Mouse (Mus musculus): ENCODE data around the gene Tomt. TPM values are rescaled to one million over a fixed set of nuclear protein-coding genes. Genes with fewer than 3 reads are reported as not detected.
A peak's percentile ranks its signal among the peaks of the same experiment; 100 is the strongest.
"Not testable (repeated sequence)": the region's sequence is repeated elsewhere in the genome, so short reads cannot be mapped to it uniquely, and the experiment has no call there.

The Tomt gene
- polyA plus RNA-seq, 1 experiment from 2014 or later = 0.50 TPM

- POLR2A ChIA-PET = no interaction called here
- peak; percentile 95 for DNase-seq (ENCODE audit: low read depth, low spot score)
- CTCF ChIA-PET = interaction anchor here (1.0 to 2.2 kb wide), 2 partner anchors 15 to 255 kb away, joined by 3 to 7 read pairs; no protein-coding TSS in a partner anchor
- TF ChIP-seq CTCF (IDR thresholded peaks at IDR 0.05) = no peak
- no peaks in the 10 kb centered on the region for H3K27me3 ChIP-seq
- in situ Hi-C loops (cut with MboI; ENCODE audit: low pct_unique_long_range_greater_than_20kb) = no loop called here
- ATAC-seq = peak; percentile 99
Observed at GRCm38 (mm10) chr7:101933751-101934240, 27.6 kb upstream of the Tomt start, which contains the start of the genes Lrrc51 and Numa1. Lrrc51 (minus strand) TSS chr7:101933895. Numa1 (plus strand) TSS chr7:101934111.

DNA sequence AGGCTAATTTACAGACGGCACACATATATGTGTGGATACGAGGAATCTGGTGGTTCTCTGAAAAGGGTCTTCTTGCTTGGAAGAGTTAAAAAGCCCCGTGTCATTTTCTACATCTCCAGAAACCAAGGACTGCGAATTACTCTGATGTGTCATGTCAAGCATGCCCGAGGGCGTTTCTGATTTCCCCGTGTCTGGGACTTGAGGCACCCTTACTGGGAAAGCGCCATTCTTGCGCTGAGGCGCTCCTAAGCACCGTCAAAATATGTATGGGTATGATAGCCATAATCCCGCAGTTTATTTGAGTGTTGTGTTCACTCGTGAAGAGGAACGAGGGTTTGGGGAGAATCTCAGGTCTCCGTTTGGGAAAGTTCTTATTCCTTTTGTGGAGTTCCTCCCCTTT, 27.1 kb upstream of the Tomt start:
- ChIA-PET CTCF (interaction anchor here (1.0 to 2.2 kb wide), 2 partner anchors 15 to 254 kb away, joined by 3 to 7 read pairs; no protein-coding TSS in a partner anchor), POLR2A (no interaction called here)
- ATAC-seq (peak; percentile 32), DNase-seq (ENCODE audit: low read depth, low spot score) (no peak)
- no peaks in the 10 kb centered on the region for H3K27me3 ChIP-seq
- in situ Hi-C loops (cut with MboI; ENCODE audit: low pct_unique_long_range_greater_than_20kb) = no loop called here
- TF ChIP-seq CTCF (IDR thresholded peaks at IDR 0.05) = no peak

DNA sequence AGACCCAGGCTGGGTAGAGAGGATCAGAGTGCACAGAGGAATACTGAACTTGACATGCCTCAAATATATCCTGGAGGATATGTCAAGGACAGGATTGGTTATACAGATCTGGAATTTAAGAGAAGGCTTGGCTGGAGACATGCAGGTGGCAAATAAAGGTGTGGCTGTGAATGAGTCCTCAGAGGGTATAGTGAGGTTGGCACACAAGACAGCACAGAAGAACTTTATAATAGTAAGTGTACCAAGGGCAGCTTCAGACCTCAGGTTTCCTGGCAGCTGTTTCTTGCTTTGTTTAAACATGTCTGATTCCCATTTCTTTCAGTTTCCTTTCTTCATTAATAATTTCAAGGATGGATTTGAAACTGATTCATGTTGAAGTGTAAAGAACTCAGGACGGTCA, 26.4 kb upstream of the Tomt start:
- ATAC-seq = no peak
- DNase-seq (ENCODE audit: low read depth, low spot score) = no peak
- TF ChIP-seq CTCF (IDR thresholded peaks at IDR 0.05) = no peak
- CTCF ChIA-PET = interaction anchor here (2.2 kb wide), 1 partner anchor 14 kb away, joined by 7 read pairs; no protein-coding TSS in a partner anchor
- POLR2A ChIA-PET = no interaction called here
- in situ Hi-C loops (cut with MboI; ENCODE audit: low pct_unique_long_range_greater_than_20kb) = no loop called here
- H3K27me3 ChIP-seq = no peaks in the 10 kb centered on the region

DNA sequence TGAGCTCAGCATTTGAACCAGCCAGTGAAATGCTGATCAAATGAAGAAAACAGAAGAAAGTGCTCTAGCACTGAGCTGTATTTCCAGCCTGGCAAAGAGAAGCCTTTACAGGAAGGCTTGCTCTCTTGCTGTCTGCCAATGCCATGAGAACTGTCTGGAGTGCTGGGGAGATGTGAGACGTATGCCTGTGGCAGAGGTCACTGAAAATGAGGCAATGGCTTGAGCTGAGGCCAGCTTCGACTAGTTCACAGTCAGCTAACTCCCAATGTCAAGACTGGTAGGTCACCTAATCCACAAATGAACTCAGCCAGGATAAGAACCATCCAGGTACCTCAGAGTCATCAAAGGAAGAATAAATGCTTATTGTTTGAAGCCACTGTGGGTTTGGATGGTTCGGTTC, 21.9 kb upstream of the Tomt start:
- ChIA-PET CTCF (interaction anchor here (1.1 to 1.3 kb wide), 3 partner anchors 9 to 41 kb away, joined by 3 to 4 read pairs (median 3); no protein-coding TSS in a partner anchor), POLR2A (no interaction called here)
- no peak for TF ChIP-seq CTCF (IDR thresholded peaks at IDR 0.05)
- in situ Hi-C loops (cut with MboI; ENCODE audit: low pct_unique_long_range_greater_than_20kb) = no loop called here
- no peaks in the 10 kb centered on the region for H3K27me3 ChIP-seq
- DNase-seq (ENCODE audit: low read depth, low spot score) (no peak), ATAC-seq (no peak)

DNA sequence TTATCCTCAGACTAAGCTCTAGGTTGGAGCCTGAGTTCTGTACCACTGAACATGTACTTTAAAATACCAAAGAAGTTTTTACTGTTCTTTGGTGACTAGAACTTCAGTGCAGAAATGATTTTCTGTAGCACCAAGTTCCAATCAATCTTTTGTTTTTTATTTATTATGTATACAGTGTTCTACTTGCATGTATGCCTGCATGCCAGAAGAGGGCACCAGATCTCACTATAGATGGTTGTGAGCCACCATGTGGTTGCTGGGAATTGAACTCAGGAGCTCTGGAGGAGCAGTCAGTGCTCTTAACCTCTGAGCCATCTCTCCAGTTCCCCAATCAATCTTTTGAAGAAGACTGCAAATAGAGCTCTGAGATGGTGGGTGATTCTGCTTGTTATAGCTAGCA, 19.7 kb upstream of the Tomt start:
- not testable (repeated sequence) for DNase-seq (ENCODE audit: low read depth, low spot score)

DNA sequence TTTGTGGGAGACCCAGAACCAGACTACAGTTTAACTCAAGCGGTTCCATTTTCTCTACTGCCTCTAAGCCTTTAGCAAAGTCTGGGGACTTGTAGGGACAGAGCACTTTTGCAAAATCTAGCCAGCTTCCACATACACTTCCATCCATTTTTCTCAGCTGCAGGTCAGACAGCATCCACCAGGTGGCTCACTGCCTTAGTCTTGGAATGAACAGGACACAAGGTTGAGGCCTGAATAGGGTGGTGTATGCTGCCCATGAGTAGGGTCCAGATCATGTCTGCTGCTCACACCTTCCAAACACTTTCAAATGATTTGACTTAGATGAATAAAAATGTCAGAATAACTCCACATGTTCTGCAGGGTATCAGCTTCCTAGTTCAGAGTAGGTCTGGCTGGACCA, 11.9 kb upstream of the Tomt start:
- in situ Hi-C loops (cut with MboI; ENCODE audit: low pct_unique_long_range_greater_than_20kb) = loop anchor here (5.0 kb wide), 1 partner anchor 159 kb away; no protein-coding TSS in a partner anchor
- POLR2A ChIA-PET = interaction anchor here (1.4 kb wide), 1 partner anchor 51 kb away, joined by 3 read pairs; no protein-coding TSS in a partner anchor
- no peak for DNase-seq (ENCODE audit: low read depth, low spot score)
- peak; percentile 80 for TF ChIP-seq CTCF (IDR thresholded peaks at IDR 0.05)
- ATAC-seq = peak; percentile 54
- no peaks in the 10 kb centered on the region for H3K27me3 ChIP-seq
- CTCF ChIA-PET = interaction anchor here (0.8 to 2.7 kb wide), 7 partner anchors 10 to 98 kb away, joined by 3 to 9 read pairs (median 4); partner anchors contain the start of genes Lrrc51 and Numa1

More for the DNA sequence above, 19.7 kb upstream of the Tomt start:
- CTCF ChIA-PET = interaction anchor here (0.7 to 1.0 kb wide), 2 partner anchors 151 to 156 kb away, joined by 3 read pairs; no protein-coding TSS in a partner anchor
- peak; percentile 49 for TF ChIP-seq CTCF (IDR thresholded peaks at IDR 0.05)
- ATAC-seq; H3K27me3 ChIP-seq; in situ Hi-C loops (cut with MboI; ENCODE audit: low pct_unique_long_range_greater_than_20kb); POLR2A ChIA-PET: not testable (repeated sequence)

DNA sequence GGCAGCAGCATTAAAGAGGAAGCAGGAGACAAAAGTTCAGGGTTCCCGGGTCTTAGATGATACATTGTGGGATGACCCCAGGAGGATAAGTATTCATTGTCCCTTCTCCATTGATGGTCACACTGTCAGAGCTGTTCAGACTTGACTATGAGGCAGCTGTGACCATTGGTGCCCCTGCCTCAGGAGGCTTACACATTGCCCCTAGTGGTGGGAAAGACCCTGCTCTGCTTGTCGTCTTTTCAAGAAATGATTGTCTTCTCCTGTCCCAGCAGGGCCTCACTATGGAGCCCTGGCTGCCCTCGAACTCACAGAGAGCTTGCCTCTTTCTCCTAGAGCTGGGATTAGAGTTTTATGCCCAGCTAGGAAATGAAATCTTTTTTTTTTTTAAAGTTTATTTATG, 5.8 kb upstream of the Tomt start:
- no peak for TF ChIP-seq CTCF (IDR thresholded peaks at IDR 0.05)

GRCm38 (mm10) chr7:101910138-101910537, 4.0 kb upstream of the Tomt start:
- in situ Hi-C loops (cut with MboI; ENCODE audit: low pct_unique_long_range_greater_than_20kb) = no loop called here
- H3K27me3 ChIP-seq = no peaks in the 10 kb centered on the region
- ChIA-PET POLR2A (no interaction called here), CTCF (no interaction called here)
- TF ChIP-seq CTCF (IDR thresholded peaks at IDR 0.05) = no peak
- ATAC-seq = no peak
- DNase-seq (ENCODE audit: low read depth, low spot score) = no peak

More for the DNA sequence above, 5.8 kb upstream of the Tomt start:
- ChIA-PET CTCF (no interaction called here), POLR2A (no interaction called here)
- in situ Hi-C loops (cut with MboI; ENCODE audit: low pct_unique_long_range_greater_than_20kb) = no loop called here
- ATAC-seq (no peak), DNase-seq (ENCODE audit: low read depth, low spot score) (no peak)
- no peaks in the 10 kb centered on the region for H3K27me3 ChIP-seq

DNA sequence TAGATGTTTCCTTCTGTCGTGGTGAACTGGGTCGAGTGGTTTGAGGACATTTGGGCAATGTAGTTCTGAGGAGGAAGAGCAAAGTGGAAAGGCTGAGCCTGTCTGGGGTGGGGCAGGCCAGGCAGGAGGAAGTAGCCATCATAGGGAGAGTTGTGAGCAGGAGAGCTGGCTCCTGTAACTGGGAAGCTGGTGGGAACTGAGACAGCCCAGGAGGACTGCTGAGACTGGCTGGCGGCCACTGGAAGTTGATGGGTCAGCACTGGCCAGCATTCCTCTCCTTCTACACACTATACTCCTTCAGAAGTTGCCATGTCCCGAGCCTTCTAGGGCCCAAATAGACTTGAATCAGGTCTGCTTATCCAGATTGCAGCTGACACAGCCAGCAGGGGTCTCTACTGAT, 2.2 kb upstream of the Tomt start:
- POLR2A ChIA-PET = no interaction called here
- in situ Hi-C loops (cut with MboI; ENCODE audit: low pct_unique_long_range_greater_than_20kb) = loop anchor here (10.0 kb wide), 1 partner anchor 244 kb away; the partner anchor contains the start of gene Clpb
- DNase-seq (ENCODE audit: low read depth, low spot score) = no peak
- H3K27me3 ChIP-seq = no peaks in the 10 kb centered on the region
- ATAC-seq = no peak
- CTCF ChIA-PET = no interaction called here
- no peak for TF ChIP-seq CTCF (IDR thresholded peaks at IDR 0.05)

DNA sequence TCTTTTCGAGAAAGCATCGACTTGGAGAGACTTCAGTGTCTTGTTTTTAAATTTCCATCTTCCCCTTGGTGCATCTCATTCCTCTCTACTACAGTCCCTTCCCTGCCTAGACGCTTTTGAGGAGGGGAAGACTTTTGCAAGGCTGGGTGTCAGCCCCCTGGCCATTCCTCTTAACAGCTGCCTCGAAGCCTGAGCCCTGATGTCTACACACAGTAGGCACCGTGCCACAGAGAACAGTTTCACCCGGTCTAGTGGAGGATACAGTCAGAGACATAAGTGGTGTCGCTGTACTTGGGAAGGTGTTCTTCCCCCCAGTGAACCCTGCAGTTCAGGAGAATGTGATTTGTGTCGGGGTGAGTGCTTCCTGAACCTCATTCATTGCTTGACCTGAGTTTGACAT, 537 bp upstream of the Tomt start:
- ATAC-seq = no peak
- no peak for DNase-seq (ENCODE audit: low read depth, low spot score)
- no peaks in the 10 kb centered on the region for H3K27me3 ChIP-seq
- POLR2A ChIA-PET = interaction anchor here (0.9 kb wide), 1 partner anchor 8 kb away, joined by 3 read pairs; no protein-coding TSS in a partner anchor
- in situ Hi-C loops (cut with MboI; ENCODE audit: low pct_unique_long_range_greater_than_20kb) = loop anchor here (10.0 kb wide), 1 partner anchor 242 kb away; the partner anchor contains the start of gene Clpb
- TF ChIP-seq CTCF (IDR thresholded peaks at IDR 0.05) = no peak
- CTCF ChIA-PET = interaction anchor here (1.4 kb wide), 1 partner anchor 36 kb away, joined by 3 read pairs; the partner anchor contains the start of gene Folr1

All from Patski (cell line).